Mouse (Mus musculus): ENCODE measurements around the gene Timm13. TPM values are rescaled to one million over a fixed set of nuclear protein-coding genes. Genes with fewer than 3 reads are reported as not detected.
A peak's percentile ranks its signal among the peaks of the same experiment; 100 is the strongest.

Gene Timm13
- polyA plus RNA-seq, 1 experiment from 2014 or later = 286 TPM

DNA sequence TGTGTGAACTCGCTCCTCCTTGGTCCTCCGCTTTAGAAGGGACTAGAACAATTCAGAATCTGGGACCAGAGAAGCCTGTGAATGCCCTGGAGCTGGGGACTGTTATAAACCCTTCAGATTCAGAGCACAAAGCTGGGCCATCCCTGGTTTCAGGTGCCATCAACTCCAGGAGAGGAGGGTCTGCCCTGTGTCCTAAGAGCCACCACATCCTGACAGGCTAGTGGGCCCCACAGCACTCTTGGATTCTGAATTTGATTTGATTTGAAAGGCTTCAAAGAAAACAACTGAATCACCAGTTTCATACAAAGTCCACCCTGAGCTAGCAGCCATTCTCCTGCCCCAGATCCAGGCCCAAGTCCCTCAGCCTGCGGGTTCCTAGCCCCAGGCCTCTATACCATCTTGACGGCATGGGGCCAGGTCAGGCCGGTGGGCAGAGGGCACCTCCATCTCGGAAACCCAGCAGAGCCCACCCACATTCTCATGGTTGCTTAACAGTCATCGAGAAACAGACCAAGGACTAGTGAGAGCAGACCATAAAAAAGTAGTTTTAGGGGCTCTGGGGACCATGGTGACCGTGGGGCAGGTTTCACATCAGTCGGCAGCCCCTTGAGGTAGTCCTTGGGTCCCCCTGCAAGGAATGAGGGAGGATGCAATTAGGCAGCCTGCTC, 1.6 kb upstream of the Timm13 start:
- no peak for ATAC-seq (replicated peaks; ENCODE audit: extremely low read depth, insufficient read depth, low FRiP score)
- Histone ChIP-seq H3K9me3 (replicated peaks; ENCODE audit: control insufficient read depth, low read length) (no peaks in the 10 kb centered on the region), H3K4me2 (ENCODE audit: low read depth, low read length) (no peak overlapping the region), H3K9ac (ENCODE audit: low read length) (no peak overlapping the region), H3K27me3 (ENCODE audit: control insufficient read depth, insufficient read depth, low read length) (no peaks in the 10 kb centered on the region), H3K27ac (ENCODE audit: low read length) (no peak overlapping the region), H3K4me1 (ENCODE audit: control insufficient read depth, insufficient read depth, low read length) (peaks cover 10% of the 10 kb centered on the region), H3K36me3 (ENCODE audit: control insufficient read depth, insufficient read depth) (peaks cover 35% of the 10 kb centered on the region), H3K4me3 (ENCODE audit: low read length) (no peak overlapping the region)
- 96% methylated on average over 9 of the region's 9 CpGs for WGBS

- ATAC-seq (replicated peaks; ENCODE audit: extremely low read depth, insufficient read depth, low FRiP score) = no peak
- Histone ChIP-seq H3K4me3 (ENCODE audit: low read length) (peak overlapping the region; percentile 30), H3K9me3 (replicated peaks; ENCODE audit: control insufficient read depth, low read length) (no peaks in the 10 kb centered on the region), H3K27ac (ENCODE audit: low read length) (peak overlapping the region; percentile 74), H3K27me3 (ENCODE audit: control insufficient read depth, insufficient read depth, low read length) (no peaks in the 10 kb centered on the region), H3K4me2 (ENCODE audit: low read depth, low read length) (peak overlapping the region; percentile 60), H3K36me3 (ENCODE audit: control insufficient read depth, insufficient read depth) (peaks cover 31% of the 10 kb centered on the region), H3K9ac (ENCODE audit: low read length) (peak overlapping the region; percentile 50; the same call in 1 of the 2 replicates), H3K4me1 (ENCODE audit: control insufficient read depth, insufficient read depth, low read length) (peaks cover 10% of the 10 kb centered on the region)
- WGBS = 88% methylated on average over 19 of the region's 19 CpGs
Observed at GRCm38 (mm10) chr10:80901409-80902272, 872 bp upstream of the Timm13 start.

GRCm38 (mm10) chr10:80899591-80900317, 1.0 kb downstream of the Timm13 start:
- WGBS = 16% methylated on average over 25 of the region's 25 CpGs

DNA sequence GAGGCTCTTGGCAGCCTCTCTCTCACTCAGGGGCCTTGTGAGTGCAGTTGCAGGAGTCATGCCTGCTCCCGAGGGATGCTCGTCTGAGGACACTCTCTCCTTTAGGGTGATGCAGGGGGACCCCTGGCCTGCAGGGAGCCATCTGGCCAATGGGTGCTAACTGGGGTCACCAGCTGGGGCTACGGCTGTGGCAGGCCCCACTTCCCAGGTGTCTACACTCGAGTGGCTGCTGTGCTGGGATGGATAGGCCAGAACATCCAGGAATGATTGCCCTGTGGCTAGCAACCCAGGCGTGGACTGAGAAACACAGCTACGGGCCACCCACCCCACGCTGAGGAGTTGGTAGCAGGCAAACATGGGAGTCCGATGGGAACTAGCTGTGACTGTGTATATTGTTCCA, 1.7 kb downstream of the Timm13 start:
- H3K4me3 ChIP-seq (ENCODE audit: low read length) = no peak overlapping the region
- H3K4me1 ChIP-seq (ENCODE audit: control insufficient read depth, insufficient read depth, low read length) = peaks cover 10% of the 10 kb centered on the region
- no peak overlapping the region for H3K9ac ChIP-seq (ENCODE audit: low read length)
- no peaks in the 10 kb centered on the region for H3K9me3 ChIP-seq (replicated peaks; ENCODE audit: control insufficient read depth, low read length)
- H3K4me2 ChIP-seq (ENCODE audit: low read depth, low read length) = no peak overlapping the region
- H3K27me3 ChIP-seq (ENCODE audit: control insufficient read depth, insufficient read depth, low read length) = no peaks in the 10 kb centered on the region
- peaks cover 18% of the 10 kb centered on the region for H3K36me3 ChIP-seq (ENCODE audit: control insufficient read depth, insufficient read depth)
- WGBS = 87% methylated on average over 8 of the region's 8 CpGs
- H3K27ac ChIP-seq (ENCODE audit: low read length) = no peak overlapping the region
- ATAC-seq (replicated peaks; ENCODE audit: extremely low read depth, insufficient read depth, low FRiP score) = no peak

More at GRCm38 (mm10) chr10:80899591-80900317, 1.0 kb downstream of the Timm13 start:
- H3K9me3 ChIP-seq (replicated peaks; ENCODE audit: control insufficient read depth, low read length) = no peaks in the 10 kb centered on the region
- H3K4me2 ChIP-seq (ENCODE audit: low read depth, low read length) = peak overlapping the region; percentile 95
- peak overlapping the region; percentile 93 for H3K9ac ChIP-seq (ENCODE audit: low read length)
- no peak for ATAC-seq (replicated peaks; ENCODE audit: extremely low read depth, insufficient read depth, low FRiP score)
- H3K36me3 ChIP-seq (ENCODE audit: control insufficient read depth, insufficient read depth) = peaks cover 23% of the 10 kb centered on the region
- peaks cover 10% of the 10 kb centered on the region for H3K4me1 ChIP-seq (ENCODE audit: control insufficient read depth, insufficient read depth, low read length)
- H3K27me3 ChIP-seq (ENCODE audit: control insufficient read depth, insufficient read depth, low read length) = no peaks in the 10 kb centered on the region
- peak overlapping the region; percentile 84; the same call in 1 of the 2 replicates for H3K27ac ChIP-seq (ENCODE audit: low read length)
- H3K4me3 ChIP-seq (ENCODE audit: low read length) = peak overlapping the region; percentile 98

- H3K27ac ChIP-seq (ENCODE audit: low read length) = no peak overlapping the region
- H3K27me3 ChIP-seq (ENCODE audit: control insufficient read depth, insufficient read depth, low read length) = no peaks in the 10 kb centered on the region
- H3K9ac ChIP-seq (ENCODE audit: low read length) = peak overlapping the region; percentile 31; the same call in 1 of the 2 replicates
- ATAC-seq (replicated peaks; ENCODE audit: extremely low read depth, insufficient read depth, low FRiP score) = no peak
- H3K36me3 ChIP-seq (ENCODE audit: control insufficient read depth, insufficient read depth) = peaks cover 8% of the 10 kb centered on the region
- H3K4me1 ChIP-seq (ENCODE audit: control insufficient read depth, insufficient read depth, low read length) = peaks cover 10% of the 10 kb centered on the region
- no peaks in the 10 kb centered on the region for H3K9me3 ChIP-seq (replicated peaks; ENCODE audit: control insufficient read depth, low read length)
- no peak overlapping the region for H3K4me3 ChIP-seq (ENCODE audit: low read length)
- WGBS = 28% methylated on average over 41 of the region's 41 CpGs
- H3K4me2 ChIP-seq (ENCODE audit: low read depth, low read length) = peak overlapping the region; percentile 38
Observed at GRCm38 (mm10) chr10:80897861-80898510, 2.8 kb downstream of the Timm13 start.

GRCm38 (mm10) chr10:80896581-80897485, 3.9 kb downstream of the Timm13 start:
- Histone ChIP-seq H3K4me2 (ENCODE audit: low read depth, low read length) (no peak overlapping the region), H3K9me3 (replicated peaks; ENCODE audit: control insufficient read depth, low read length) (no peaks in the 10 kb centered on the region), H3K9ac (ENCODE audit: low read length) (no peak overlapping the region), H3K27ac (ENCODE audit: low read length) (no peak overlapping the region), H3K36me3 (ENCODE audit: control insufficient read depth, insufficient read depth) (peaks cover 5% of the 10 kb centered on the region), H3K27me3 (ENCODE audit: control insufficient read depth, insufficient read depth, low read length) (no peaks in the 10 kb centered on the region), H3K4me1 (ENCODE audit: control insufficient read depth, insufficient read depth, low read length) (peaks cover 10% of the 10 kb centered on the region), H3K4me3 (ENCODE audit: low read length) (no peak overlapping the region)
- no peak for ATAC-seq (replicated peaks; ENCODE audit: extremely low read depth, insufficient read depth, low FRiP score)
- 69% methylated on average over 24 of the region's 24 CpGs for WGBS

GRCm38 (mm10) chr10:80895697-80896096, 5.1 kb downstream of the Timm13 start:
- Histone ChIP-seq H3K36me3 (ENCODE audit: control insufficient read depth, insufficient read depth) (peaks cover 5% of the 10 kb centered on the region), H3K4me1 (ENCODE audit: control insufficient read depth, insufficient read depth, low read length) (peaks cover 7% of the 10 kb centered on the region), H3K4me2 (ENCODE audit: low read depth, low read length) (no peak overlapping the region), H3K4me3 (ENCODE audit: low read length) (no peak overlapping the region), H3K9ac (ENCODE audit: low read length) (no peak overlapping the region), H3K27ac (ENCODE audit: low read length) (no peak overlapping the region), H3K9me3 (replicated peaks; ENCODE audit: control insufficient read depth, low read length) (no peaks in the 10 kb centered on the region), H3K27me3 (ENCODE audit: control insufficient read depth, insufficient read depth, low read length) (no peaks in the 10 kb centered on the region)
- no peak for ATAC-seq (replicated peaks; ENCODE audit: extremely low read depth, insufficient read depth, low FRiP score)
- WGBS = 82% methylated on average over 6 of the region's 6 CpGs

DNA sequence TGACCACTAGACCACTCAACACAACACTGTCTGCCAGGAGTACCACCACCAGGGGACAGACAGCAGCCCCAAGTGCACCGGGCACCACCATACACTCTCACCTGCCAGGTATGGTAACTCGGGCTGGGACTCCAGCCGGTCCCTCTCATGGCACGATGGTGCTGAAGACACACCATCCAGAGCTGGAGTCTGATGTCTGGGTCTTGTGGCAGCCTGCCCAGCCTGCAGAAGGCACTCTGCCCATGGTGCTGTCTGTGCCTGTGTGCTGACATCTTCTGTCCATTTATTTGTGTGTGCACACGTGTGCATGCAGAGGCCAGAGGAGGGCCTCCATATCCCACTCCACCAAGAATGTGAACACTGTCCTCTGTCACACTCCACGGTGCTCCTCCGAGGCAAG, 5.7 kb downstream of the Timm13 start:
- Histone ChIP-seq H3K27ac (ENCODE audit: low read length) (no peak overlapping the region), H3K9me3 (replicated peaks; ENCODE audit: control insufficient read depth, low read length) (no peaks in the 10 kb centered on the region), H3K4me2 (ENCODE audit: low read depth, low read length) (no peak overlapping the region), H3K9ac (ENCODE audit: low read length) (no peak overlapping the region), H3K4me1 (ENCODE audit: control insufficient read depth, insufficient read depth, low read length) (peaks cover 7% of the 10 kb centered on the region), H3K36me3 (ENCODE audit: control insufficient read depth, insufficient read depth) (peaks cover 5% of the 10 kb centered on the region), H3K27me3 (ENCODE audit: control insufficient read depth, insufficient read depth, low read length) (peaks cover 2% of the 10 kb centered on the region; the same call in 1 of the 2 replicates), H3K4me3 (ENCODE audit: low read length) (no peak overlapping the region)
- ATAC-seq (replicated peaks; ENCODE audit: extremely low read depth, insufficient read depth, low FRiP score) = no peak
- WGBS = 77% methylated on average over 7 of the region's 7 CpGs

Data from heart, embryonic 16.5 days (tissue).